Mouse (Mus musculus): ENCODE data around the gene Ucma.
A peak's percentile ranks its signal among the peaks of the same experiment; 100 is the strongest.

DNA sequence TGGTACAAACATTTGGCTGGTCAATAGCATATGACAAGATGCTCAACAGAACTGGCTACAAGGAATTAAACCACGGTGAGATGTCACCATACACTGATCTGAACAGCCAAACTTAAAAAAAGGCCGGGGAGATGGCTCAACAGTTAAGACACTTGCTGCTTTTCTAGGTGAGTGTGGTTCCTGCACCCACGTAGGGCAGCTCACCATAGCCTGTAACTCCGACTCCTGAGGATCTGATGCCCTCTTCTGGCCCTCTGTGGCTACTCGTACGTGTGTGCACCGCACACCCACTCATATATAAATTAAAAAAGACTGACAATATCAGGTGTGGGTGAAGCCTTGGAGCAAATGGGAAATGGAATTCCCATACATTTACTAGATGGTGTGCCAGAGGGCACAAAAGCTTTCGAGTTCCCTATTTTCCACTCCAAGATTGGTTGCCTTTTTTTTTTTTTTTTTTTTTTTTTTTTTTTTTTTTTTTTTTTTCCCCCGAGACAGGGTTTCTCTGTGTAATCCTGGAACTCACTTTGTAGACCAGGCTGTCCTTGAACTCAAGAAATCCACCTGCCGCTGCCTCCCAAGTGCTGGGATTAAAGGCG is 13.0 kb downstream of the Ucma start:
- TF ChIP-seq POLR2A (IDR thresholded peaks at IDR 0.05; ENCODE audit: borderline replicate concordance, control insufficient read depth, low read depth, low read length) (no peak), CTCF (IDR thresholded peaks at IDR 0.05; ENCODE audit: control insufficient read depth, insufficient read depth, low read length) (peak; percentile 53; the same call in 1 of the 2 replicates)

Data from bone marrow, adult 2 months (tissue).